Mouse (Mus musculus) forebrain, embryonic 13.5 days (tissue): ENCODE results near the gene Adamts14. TPM values are rescaled to one million over a fixed set of nuclear protein-coding genes. Genes with fewer than 3 reads are reported as not detected.

Experiments
- ATAC-seq: fragments of 200-750 bp; cut with Nextera tagmentation; 2 replicates; pipeline ENCODE4 v1.8.0; 2017
- H3K27ac ChIP-seq: fragments of 300-500 bp; sonication (generic); 2 replicates; pipeline ENCODE4 v1.5.1; 2015; ENCODE audit warnings: inconsistent platforms, mild to moderate bottlenecking, moderate library complexity
- H3K27me3 ChIP-seq: fragments of 300-500 bp; sonication (generic); 2 replicates; pipeline ENCODE4 v1.6.1; 2015; ENCODE audit warnings: mild to moderate bottlenecking, inconsistent platforms
- H3K36me3 ChIP-seq: fragments of 300-500 bp; sonication (generic); 2 replicates; pipeline ENCODE4 v1.6.1; 2015; ENCODE audit warnings: mild to moderate bottlenecking, inconsistent platforms; ENCODE audit not compliant: poor library complexity, severe bottlenecking
- H3K4me1 ChIP-seq: fragments of 300-500 bp; sonication (generic); 2 replicates; pipeline ENCODE4 v1.6.1; 2015; ENCODE audit warnings: inconsistent platforms
- H3K4me2 ChIP-seq: fragments of 300-500 bp; sonication (generic); 2 replicates; pipeline ENCODE4 v1.6.1; 2015; ENCODE audit warnings: inconsistent platforms, mild to moderate bottlenecking, moderate library complexity
- H3K4me3 ChIP-seq: fragments of 300-500 bp; sonication (generic); 2 replicates; pipeline ENCODE4 v1.5.1; 2015; ENCODE audit warnings: mild to moderate bottlenecking, inconsistent platforms
- H3K9ac ChIP-seq: fragments of 300-500 bp; sonication (generic); 2 replicates; pipeline ENCODE4 v1.6.1; 2015; ENCODE audit warnings: mild to moderate bottlenecking, inconsistent platforms
- H3K9me3 ChIP-seq: fragments of 300-500 bp; sonication (generic); replicated peaks from 2 replicates; pipeline ENCODE4 v1.6.1; 2016; ENCODE audit warnings: inconsistent platforms
- WGBS: fragments of 180-500 bp; shearing (Covaris S2); methylation state at CpG from one replicate; pipeline ENCODE4 v1.1.7; 2015; 5-methylcytosine and 5-hydroxymethylcytosine counted together
- polyA plus RNA-seq: library from polyadenylated mRNA; unstranded; fragments of >200 nt; fragmentation: Nextera tagmentation; extraction: Ambion mirVana; gene quantifications from 2 replicates; pipeline ENCODE4 v1.2.1, GENCODE M21; 2015

The Adamts14 gene
- polyA plus RNA-seq, 1 experiment from 2014 or later = 0.13 TPM

- H3K36me3 ChIP-seq = no peaks in the 10 kb centered on the region
- H3K27me3 ChIP-seq = no peaks in the 10 kb centered on the region
- no peak overlapping the region for H3K4me2 ChIP-seq
- no peak overlapping the region for H3K9ac ChIP-seq
- no peaks in the 10 kb centered on the region for H3K4me1 ChIP-seq
- WGBS = 84% methylated on average over 8 of the region's 8 CpGs
- H3K9me3 ChIP-seq = no peaks in the 10 kb centered on the region
- H3K4me3 ChIP-seq = no peak overlapping the region
- no peak overlapping the region for H3K27ac ChIP-seq
- ATAC-seq = no peak
Observed at GRCm38 (mm10) chr10:61296713-61297445, 23.6 kb upstream of the Adamts14 start.

- Histone ChIP-seq H3K4me3 (no peak overlapping the region), H3K4me1 (no peaks in the 10 kb centered on the region), H3K9ac (no peak overlapping the region), H3K27ac (no peak overlapping the region), H3K4me2 (no peak overlapping the region), H3K36me3 (no peaks in the 10 kb centered on the region), H3K9me3 (no peaks in the 10 kb centered on the region), H3K27me3 (no peaks in the 10 kb centered on the region)
- ATAC-seq = no peak
- WGBS = 88% methylated on average over 8 of the region's 8 CpGs
Observed at GRCm38 (mm10) chr10:61294242-61294641, 21.0 kb upstream of the Adamts14 start.

- WGBS = 24% methylated on average over 2 of the region's 2 CpGs
- H3K27me3 ChIP-seq = no peaks in the 10 kb centered on the region
- ATAC-seq = no peak
- H3K9ac ChIP-seq = no peak overlapping the region
- H3K27ac ChIP-seq = no peak overlapping the region
- H3K9me3 ChIP-seq = no peaks in the 10 kb centered on the region
- H3K4me1 ChIP-seq = no peaks in the 10 kb centered on the region
- H3K4me2 ChIP-seq = no peak overlapping the region
- no peaks in the 10 kb centered on the region for H3K36me3 ChIP-seq
- H3K4me3 ChIP-seq = no peak overlapping the region
Observed at GRCm38 (mm10) chr10:61290479-61290878, 17.2 kb upstream of the Adamts14 start.

- Histone ChIP-seq H3K4me2 (no peak overlapping the region), H3K27ac (no peak overlapping the region), H3K36me3 (no peaks in the 10 kb centered on the region), H3K27me3 (no peaks in the 10 kb centered on the region), H3K9ac (no peak overlapping the region), H3K9me3 (no peaks in the 10 kb centered on the region), H3K4me1 (no peaks in the 10 kb centered on the region), H3K4me3 (no peak overlapping the region)
- WGBS = 86% methylated on average over 2 of the region's 2 CpGs
- no peak for ATAC-seq
Observed at GRCm38 (mm10) chr10:61290016-61290415, 16.8 kb upstream of the Adamts14 start.

GRCm38 (mm10) chr10:61286246-61286645 lies 13.0 kb upstream of the Adamts14 start:
- Histone ChIP-seq H3K9me3 (no peaks in the 10 kb centered on the region), H3K9ac (no peak overlapping the region), H3K4me3 (no peak overlapping the region), H3K27me3 (no peaks in the 10 kb centered on the region), H3K36me3 (no peaks in the 10 kb centered on the region), H3K4me1 (no peaks in the 10 kb centered on the region), H3K4me2 (no peak overlapping the region), H3K27ac (no peak overlapping the region)
- 72% methylated on average over 7 of the region's 7 CpGs for whole genome bisulfite sequencing
- ATAC-seq = no peak

GRCm38 (mm10) chr10:61285271-61285670 lies 12.0 kb upstream of the Adamts14 start:
- no peaks in the 10 kb centered on the region for H3K36me3 ChIP-seq
- WGBS = 85% methylated on average over 11 of the region's 11 CpGs
- no peaks in the 10 kb centered on the region for H3K4me1 ChIP-seq
- no peak overlapping the region for H3K4me2 ChIP-seq
- H3K4me3 ChIP-seq = no peak overlapping the region
- no peaks in the 10 kb centered on the region for H3K27me3 ChIP-seq
- H3K27ac ChIP-seq = no peak overlapping the region
- no peak overlapping the region for H3K9ac ChIP-seq
- ATAC-seq = no peak
- no peaks in the 10 kb centered on the region for H3K9me3 ChIP-seq

GRCm38 (mm10) chr10:61284309-61284708 lies 11.1 kb upstream of the Adamts14 start:
- no peak overlapping the region for H3K9ac ChIP-seq
- H3K27ac ChIP-seq = no peak overlapping the region
- H3K4me1 ChIP-seq = no peaks in the 10 kb centered on the region
- no peak overlapping the region for H3K4me2 ChIP-seq
- H3K36me3 ChIP-seq = no peaks in the 10 kb centered on the region
- ATAC-seq = no peak
- no peak overlapping the region for H3K4me3 ChIP-seq
- no peaks in the 10 kb centered on the region for H3K9me3 ChIP-seq
- WGBS = 93% methylated on average over 4 of the region's 4 CpGs
- H3K27me3 ChIP-seq = no peaks in the 10 kb centered on the region

- H3K27me3 ChIP-seq = no peaks in the 10 kb centered on the region
- H3K36me3 ChIP-seq = no peaks in the 10 kb centered on the region
- no peak overlapping the region for H3K4me3 ChIP-seq
- H3K9ac ChIP-seq = no peak overlapping the region
- H3K27ac ChIP-seq = no peak overlapping the region
- no peak overlapping the region for H3K4me2 ChIP-seq
- WGBS = 89% methylated on average over 5 of the region's 5 CpGs
- H3K9me3 ChIP-seq = no peaks in the 10 kb centered on the region
- ATAC-seq = no peak
- H3K4me1 ChIP-seq = no peaks in the 10 kb centered on the region
Observed at GRCm38 (mm10) chr10:61281115-61281514, 7.9 kb upstream of the Adamts14 start.

- Histone ChIP-seq H3K4me1 (0 out of 2 replicates have a peak, but pooled peaks cover 4% of the 10 kb centered on the region), H3K4me2 (no peak overlapping the region), H3K36me3 (no peaks in the 10 kb centered on the region), H3K27me3 (peaks cover 15% of the 10 kb centered on the region), H3K9me3 (no peaks in the 10 kb centered on the region), H3K27ac (no peak overlapping the region), H3K9ac (no peak overlapping the region), H3K4me3 (no peak overlapping the region)
- no peak for ATAC-seq
- WGBS = 84% methylated on average over 14 of the region's 14 CpGs
Observed at GRCm38 (mm10) chr10:61277918-61278674, 4.9 kb upstream of the Adamts14 start.

GRCm38 (mm10) chr10:61277051-61277450 lies 3.8 kb upstream of the Adamts14 start:
- peaks cover 9% of the 10 kb centered on the region for H3K4me1 ChIP-seq
- 87% methylated on average over 6 of the region's 6 CpGs for WGBS
- ATAC-seq = no peak
- H3K36me3 ChIP-seq = no peaks in the 10 kb centered on the region
- H3K9ac ChIP-seq = no peak overlapping the region
- no peak overlapping the region for H3K4me2 ChIP-seq
- no peak overlapping the region for H3K4me3 ChIP-seq
- H3K27ac ChIP-seq = no peak overlapping the region
- H3K27me3 ChIP-seq = peaks cover 26% of the 10 kb centered on the region
- H3K9me3 ChIP-seq = no peaks in the 10 kb centered on the region

- Histone ChIP-seq H3K9me3 (no peaks in the 10 kb centered on the region), H3K27me3 (peaks cover 29% of the 10 kb centered on the region), H3K4me3 (no peak overlapping the region), H3K36me3 (no peaks in the 10 kb centered on the region), H3K9ac (no peak overlapping the region), H3K4me1 (peaks cover 9% of the 10 kb centered on the region), H3K27ac (no peak overlapping the region), H3K4me2 (peak overlapping the region; percentile 15; the same call in 1 of the 2 replicates)
- ATAC-seq = peak; percentile 54; the same call in 1 of the 2 replicates
- 4% methylated on average over 5 of the region's 5 CpGs for WGBS
Observed at GRCm38 (mm10) chr10:61275669-61276110, 2.5 kb upstream of the Adamts14 start.

- Histone ChIP-seq H3K9me3 (no peaks in the 10 kb centered on the region), H3K27me3 (peaks cover 29% of the 10 kb centered on the region), H3K36me3 (no peaks in the 10 kb centered on the region), H3K4me3 (no peak overlapping the region), H3K27ac (no peak overlapping the region), H3K4me1 (peaks cover 9% of the 10 kb centered on the region), H3K9ac (no peak overlapping the region), H3K4me2 (no peak overlapping the region)
- WGBS = 68% methylated on average over 2 of the region's 2 CpGs
- ATAC-seq = no peak
Observed at GRCm38 (mm10) chr10:61274532-61274931, 1.3 kb upstream of the Adamts14 start.
